Mouse (Mus musculus) 416B (cell line): Measurements from ENCODE around the gene Trnt1.

Source experiments
- DNase-seq: peaks from one replicate; pipeline ENCODE4 v3.0.0; 2011; ENCODE audit warnings: low read depth

Gene Trnt1

GRCm38 (mm10) chr6:106787138-106787537 lies 18.2 kb downstream of the Trnt1 start:
- DNase-seq, result no peak

DNA sequence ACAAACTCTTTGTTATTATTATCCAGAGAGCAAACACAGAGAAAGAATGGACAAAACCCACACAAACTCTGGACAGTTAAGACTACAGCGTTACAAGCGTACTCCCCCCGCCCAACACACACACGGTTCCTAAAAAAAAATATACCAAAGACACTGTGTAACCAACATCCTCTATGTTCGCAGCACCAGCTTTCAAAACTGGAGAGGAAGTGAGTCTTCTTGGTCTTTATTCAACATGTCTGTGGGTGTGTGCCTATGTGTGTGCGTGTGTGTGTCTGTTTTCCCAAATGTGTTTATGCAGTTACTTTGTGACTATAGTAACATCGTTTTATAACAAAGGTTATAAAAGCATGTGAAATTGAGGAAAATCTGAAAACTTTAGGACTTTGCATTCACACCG lies 22.5 kb downstream of the Trnt1 start:
- DNase-seq, result no peak

DNA sequence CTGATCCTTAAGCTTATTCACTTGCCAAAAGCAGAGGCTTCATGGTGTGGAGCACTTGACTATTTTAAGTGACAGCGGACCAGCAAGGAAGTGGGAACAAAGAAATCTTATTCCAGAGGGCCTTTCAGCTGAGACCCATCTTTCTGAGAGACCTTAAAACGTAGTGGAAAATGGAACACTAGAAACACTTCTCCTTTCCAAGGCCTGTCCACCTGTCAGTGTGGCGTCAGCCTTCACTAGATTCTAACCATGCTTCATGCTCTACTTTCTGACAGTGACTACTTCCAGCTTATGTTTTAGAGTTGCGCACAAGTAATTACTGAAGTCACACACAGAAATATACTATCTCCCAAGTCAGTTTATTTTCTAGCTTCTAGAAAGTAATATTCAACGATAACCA lies 23.6 kb downstream of the Trnt1 start:
- no peak for DNase-seq

DNA sequence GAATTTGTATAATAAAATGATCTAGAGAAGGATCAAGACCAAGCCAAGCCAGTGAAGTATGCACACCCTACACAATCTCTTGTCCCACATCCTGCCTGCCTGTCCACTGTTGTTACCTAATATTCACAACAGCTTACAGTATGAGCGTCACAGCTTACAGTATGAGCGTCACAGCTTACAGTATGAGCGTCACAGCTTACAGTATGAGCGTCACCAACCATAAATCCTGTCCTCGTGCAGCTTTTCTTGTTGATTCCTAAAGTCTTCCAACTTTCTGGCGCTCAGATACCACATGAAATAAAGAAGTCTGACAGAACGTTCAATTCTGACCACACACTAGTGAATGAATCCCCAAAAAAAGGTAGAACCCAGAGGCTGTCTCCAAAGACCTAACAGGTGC lies 24.2 kb downstream of the Trnt1 start:
- DNase-seq, result no peak

DNA sequence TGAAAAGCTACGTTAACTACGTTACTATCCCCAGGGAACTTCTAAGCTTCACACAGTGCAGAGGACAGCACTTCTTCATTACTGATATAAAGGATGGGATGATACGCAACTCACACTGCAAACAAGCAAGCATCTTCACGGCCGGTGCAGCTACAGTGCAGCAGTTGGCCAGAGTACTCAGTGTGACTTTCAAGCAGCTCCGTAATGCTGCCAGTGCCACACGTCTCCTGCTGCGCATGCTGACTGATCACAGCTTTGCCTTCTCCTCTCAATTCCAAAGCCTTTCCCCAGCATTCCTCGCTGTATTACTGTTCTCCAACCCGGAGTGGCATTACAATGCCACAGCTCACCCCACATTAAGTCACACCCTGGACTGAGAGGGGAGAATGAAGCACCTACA lies 24.7 kb downstream of the Trnt1 start:
- DNase-seq, result no peak

GRCm38 (mm10) chr6:106794094-106794814 lies 25.3 kb downstream of the Trnt1 start:
- DNase-seq, result peak; percentile 58

- DNase-seq, result peak; percentile 79
Observed at GRCm38 (mm10) chr6:106799333-106800226, 30.7 kb downstream of the Trnt1 start, which contains the start of gene Crbn. Crbn (minus strand) TSS chr6:106800077.

- DNase-seq, result no peak
Observed at GRCm38 (mm10) chr6:106800227-106800557, 31.3 kb downstream of the Trnt1 start.

DNA sequence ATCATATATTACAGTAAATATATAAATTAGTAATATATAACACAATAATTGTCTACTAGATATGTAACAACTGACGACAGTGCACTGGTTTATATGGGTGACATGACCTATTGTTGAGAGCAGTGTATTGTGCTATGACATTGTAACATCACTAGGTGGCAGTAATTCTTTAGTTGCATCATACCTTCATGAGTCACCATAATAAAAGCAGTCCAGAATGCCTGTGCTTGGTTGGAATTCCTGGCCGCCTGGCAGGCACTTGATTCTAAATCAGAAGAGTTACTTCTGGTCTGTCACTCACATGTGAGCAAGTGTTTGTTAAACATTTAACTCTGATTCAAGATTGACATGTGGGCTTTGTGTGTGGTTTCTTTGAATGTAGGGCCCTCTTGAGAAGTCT lies 36.0 kb downstream of the Trnt1 start:
- peak; percentile 70 for DNase-seq

DNA sequence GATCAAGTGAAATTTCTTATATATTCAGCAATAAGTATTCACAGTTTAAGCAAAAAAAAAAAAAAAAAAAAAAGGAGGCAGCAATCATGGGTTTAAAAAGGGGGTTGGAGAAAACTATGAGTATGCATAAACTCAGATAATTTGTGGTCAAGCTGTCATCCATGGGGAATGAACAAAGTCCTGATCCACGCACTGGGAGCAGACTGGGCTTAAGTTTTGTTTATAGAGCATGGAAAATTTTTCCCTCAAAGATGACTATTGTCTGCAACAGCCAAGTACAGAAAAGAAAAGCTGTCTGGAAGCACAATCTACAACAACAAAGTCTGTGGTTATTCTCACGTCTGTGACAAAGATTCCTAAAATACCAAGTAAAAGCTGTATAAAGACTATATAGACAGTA lies 40.2 kb downstream of the Trnt1 start:
- DNase-seq, result no peak

DNA sequence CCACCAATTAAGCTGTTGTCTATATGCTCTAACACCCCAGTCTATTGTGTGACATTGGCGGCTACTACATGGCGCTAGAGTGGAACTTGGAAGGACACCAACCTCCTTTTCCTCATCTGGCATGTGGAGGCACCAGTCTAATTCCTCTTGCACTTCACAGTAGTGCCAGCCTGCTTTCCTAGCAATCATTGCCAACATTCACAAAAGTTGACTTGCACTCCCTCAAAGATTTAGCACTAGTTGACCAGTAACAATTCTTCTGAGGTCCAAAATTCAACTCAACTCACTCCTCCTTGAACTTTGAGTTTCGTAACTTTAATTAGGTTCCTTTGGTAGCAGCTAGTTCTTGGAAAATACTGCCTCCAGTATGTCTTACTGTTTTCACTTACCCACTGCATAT lies 41.8 kb downstream of the Trnt1 start:
- DNase-seq, result no peak

DNA sequence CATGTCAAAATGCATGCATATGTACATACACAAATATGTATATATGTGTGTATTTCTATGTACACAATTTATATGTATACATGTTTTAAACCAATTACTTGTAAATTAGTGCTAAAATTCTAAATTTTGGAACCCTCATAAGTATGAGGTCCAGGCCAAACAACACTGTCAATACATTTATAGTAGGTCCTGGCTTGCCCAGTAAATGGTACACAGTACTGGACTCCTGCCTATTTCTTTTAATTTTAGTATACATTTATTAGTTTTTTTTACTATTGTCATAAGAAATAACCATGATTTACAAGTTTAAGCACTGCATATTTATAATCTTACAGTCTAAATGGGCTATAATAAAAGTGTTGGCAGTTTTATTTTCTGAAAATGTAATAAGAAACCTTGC lies 50.3 kb downstream of the Trnt1 start:
- no peak for DNase-seq

GRCm38 (mm10) chr6:106819906-106820305 lies 51.0 kb downstream of the Trnt1 start:
- DNase-seq, result no peak

DNA sequence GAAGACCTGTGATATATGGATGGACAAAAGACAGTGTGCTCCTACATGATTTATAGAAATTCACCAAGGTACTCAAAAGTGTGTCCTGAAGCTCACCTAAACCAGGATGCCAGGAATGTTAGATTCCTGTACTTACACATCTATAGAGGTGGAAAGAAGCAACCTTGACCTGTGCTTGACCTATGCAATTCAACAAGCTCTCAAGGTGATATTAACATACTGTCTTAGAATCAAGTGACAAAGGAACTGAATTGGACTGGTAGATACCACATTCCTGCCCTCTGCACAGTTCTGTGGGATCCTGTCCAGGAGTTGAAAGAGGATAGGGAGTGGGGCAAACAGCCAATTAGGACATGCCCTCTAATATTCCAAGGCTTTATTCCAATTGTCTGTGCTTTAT lies 51.6 kb downstream of the Trnt1 start:
- DNase-seq, result no peak

DNA sequence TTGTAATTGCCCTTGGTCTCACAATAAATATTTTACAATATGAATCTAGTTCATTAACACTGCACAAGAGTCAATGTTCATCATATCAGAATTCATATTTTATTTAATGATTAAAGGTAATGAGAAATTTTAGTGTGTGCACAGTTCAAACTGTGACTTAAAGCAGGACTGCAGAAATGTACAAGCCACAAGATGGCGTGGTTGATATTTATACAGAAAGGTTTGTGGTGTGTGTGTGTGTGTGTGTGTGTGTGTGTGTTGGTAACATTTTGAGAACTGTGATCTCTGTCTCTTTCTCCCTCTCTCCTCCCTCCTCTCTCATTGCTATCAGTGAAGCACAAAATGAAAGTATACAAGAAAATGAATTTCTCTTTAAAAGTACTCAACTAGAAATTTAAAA lies 53.4 kb downstream of the Trnt1 start:
- peak; percentile 78 for DNase-seq
